Mouse (Mus musculus) midbrain, embryonic 10.5 days (tissue): ENCODE measurements around the gene Ski. TPM values are rescaled to one million over a fixed set of nuclear protein-coding genes. Genes with fewer than 3 reads are reported as not detected.

ENCODE experiments used
- DNase-seq: peaks from one replicate; pipeline ENCODE4 v3.0.0-alpha.2; 2017; ENCODE audit warnings: low spot score
- H3K27ac ChIP-seq: fragments of 300-500 bp; sonication (generic); replicated peaks from 2 replicates; pipeline ENCODE4 v1.5.1; 2016; ENCODE audit warnings: mild to moderate bottlenecking
- H3K27me3 ChIP-seq: fragments of 300-500 bp; sonication (generic); 2 replicates; pipeline ENCODE4 v1.6.1; 2016; ENCODE audit warnings: low read depth, mild to moderate bottlenecking; ENCODE audit not compliant: poor library complexity, severe bottlenecking
- H3K36me3 ChIP-seq: fragments of 300-500 bp; sonication (generic); 2 replicates; pipeline ENCODE4 v1.6.1; 2016; ENCODE audit warnings: mild to moderate bottlenecking, moderate library complexity
- H3K4me1 ChIP-seq: fragments of 300-500 bp; sonication (generic); 2 replicates; pipeline ENCODE4 v1.6.1; 2016
- H3K4me3 ChIP-seq: fragments of 300-500 bp; sonication (generic); 2 replicates; pipeline ENCODE4 v1.5.1; 2016; ENCODE audit warnings: mild to moderate bottlenecking, moderate library complexity
- H3K9me3 ChIP-seq: fragments of 300-500 bp; sonication (generic); replicated peaks from 2 replicates; pipeline ENCODE4 v1.6.1; 2016; ENCODE audit warnings: mild to moderate bottlenecking
- WGBS: fragments of 180-500 bp; shearing (Covaris S2); methylation state at CpG from one replicate; pipeline ENCODE4 v1.1.7; 2016; 5-methylcytosine and 5-hydroxymethylcytosine counted together
- polyA plus RNA-seq: library from polyadenylated mRNA; unstranded; fragments of >200 nt; fragmentation: Nextera tagmentation; extraction: Ambion mirVana; gene quantifications from 2 replicates; pipeline ENCODE4 v1.2.1, GENCODE M21; 2016

Gene Ski
- polyA plus RNA-seq, 1 experiment from 2014 or later, result 10.1 TPM

- no peak overlapping the region for H3K4me3 ChIP-seq
- 0 out of 2 replicates have a peak, but pooled peaks cover 2% of the 10 kb centered on the region for H3K36me3 ChIP-seq
- WGBS, result 86% methylated on average over 3 of the region's 3 CpGs
- no peaks in the 10 kb centered on the region for H3K9me3 ChIP-seq
- no peaks in the 10 kb centered on the region for H3K27me3 ChIP-seq
- no peak overlapping the region for H3K27ac ChIP-seq
- no peak for DNase-seq
- peaks cover 86% of the 10 kb centered on the region for H3K4me1 ChIP-seq
These were observed 21.5 kb downstream of the Ski start for GRCm38 (mm10) chr4:155200861-155201390.

- Histone ChIP-seq H3K4me1 (peaks cover 78% of the 10 kb centered on the region), H3K27me3 (no peaks in the 10 kb centered on the region), H3K9me3 (no peaks in the 10 kb centered on the region), H3K27ac (0 out of 2 replicates have a peak overlapping the region, but pooled peaks have one; percentile 4), H3K4me3 (no peak overlapping the region), H3K36me3 (peaks cover 8% of the 10 kb centered on the region)
- no peak for DNase-seq
- WGBS, result 68% methylated on average over 6 of the region's 6 CpGs
These were observed 24.7 kb downstream of the Ski start for GRCm38 (mm10) chr4:155197726-155198125.

- H3K4me1 ChIP-seq, result peaks cover 78% of the 10 kb centered on the region
- H3K36me3 ChIP-seq, result peaks cover 8% of the 10 kb centered on the region
- WGBS, result 93% methylated on average over 9 of the region's 9 CpGs
- H3K9me3 ChIP-seq, result no peaks in the 10 kb centered on the region
- no peak overlapping the region for H3K27ac ChIP-seq
- no peak overlapping the region for H3K4me3 ChIP-seq
- DNase-seq, result no peak
- no peaks in the 10 kb centered on the region for H3K27me3 ChIP-seq
These were observed 27.2 kb downstream of the Ski start for GRCm38 (mm10) chr4:155195204-155195603.

DNA sequence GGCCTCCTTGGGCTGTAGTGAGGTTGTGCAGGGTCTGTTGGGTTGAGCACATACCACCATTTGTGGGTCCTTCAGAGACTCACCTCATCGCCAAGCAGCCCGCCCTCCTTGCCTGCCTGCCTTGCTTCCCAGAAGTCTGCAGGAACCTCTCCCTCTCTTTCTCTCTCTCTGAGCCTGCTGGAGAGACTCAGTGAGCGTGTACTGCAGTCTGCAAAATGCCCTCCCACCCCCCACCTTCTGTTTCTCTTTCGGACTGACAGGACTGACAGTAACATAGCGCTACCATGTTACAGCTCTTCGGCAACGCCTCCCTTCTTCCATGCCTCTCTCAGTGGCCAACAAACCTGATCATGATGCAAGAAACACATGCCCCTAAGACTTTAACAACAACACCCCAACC, 32.1 kb downstream of the Ski start:
- H3K4me3 ChIP-seq, result peak overlapping the region; percentile 33
- peaks cover 14% of the 10 kb centered on the region for H3K36me3 ChIP-seq
- H3K27me3 ChIP-seq, result no peaks in the 10 kb centered on the region
- peaks cover 88% of the 10 kb centered on the region for H3K4me1 ChIP-seq
- 65% methylated on average over 7 of the region's 7 CpGs for WGBS
- H3K27ac ChIP-seq, result peak overlapping the region; percentile 86
- H3K9me3 ChIP-seq, result no peaks in the 10 kb centered on the region
- peak; percentile 29 for DNase-seq

DNA sequence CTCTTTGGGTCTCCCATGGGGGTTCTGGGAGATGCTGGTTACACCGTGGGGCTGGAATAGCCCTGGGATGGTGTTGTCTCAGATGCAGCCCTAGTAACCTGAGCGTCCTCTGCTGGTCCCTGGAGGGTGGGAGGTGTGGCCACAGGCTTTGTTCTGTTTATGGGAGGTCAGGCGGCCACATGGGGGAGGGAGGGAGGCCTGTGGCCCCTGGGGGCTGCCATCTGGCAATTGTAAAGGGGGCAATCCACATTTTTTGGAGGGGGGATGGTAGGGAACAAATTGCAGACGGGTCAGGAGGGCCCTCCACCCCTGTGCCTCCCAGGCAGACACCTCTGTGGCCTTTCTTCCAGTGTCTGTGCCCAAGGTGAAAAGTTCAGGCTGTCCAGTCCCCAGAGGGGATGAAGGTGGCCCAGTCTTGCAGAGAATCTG, 32.7 kb downstream of the Ski start:
- peaks cover 19% of the 10 kb centered on the region for H3K36me3 ChIP-seq
- H3K4me3 ChIP-seq, result peak overlapping the region; percentile 33
- peaks cover 94% of the 10 kb centered on the region for H3K4me1 ChIP-seq
- no peaks in the 10 kb centered on the region for H3K9me3 ChIP-seq
- 2% methylated on average over 4 of the region's 4 CpGs for WGBS
- no peaks in the 10 kb centered on the region for H3K27me3 ChIP-seq
- H3K27ac ChIP-seq, result peak overlapping the region; percentile 86
- peak; percentile 68 for DNase-seq

GRCm38 (mm10) chr4:155188803-155189202, 33.6 kb downstream of the Ski start:
- H3K4me1 ChIP-seq, result peaks cover 99% of the 10 kb centered on the region
- DNase-seq, result no peak
- H3K36me3 ChIP-seq, result peaks cover 26% of the 10 kb centered on the region
- peak overlapping the region; percentile 27 for H3K4me3 ChIP-seq
- H3K9me3 ChIP-seq, result no peaks in the 10 kb centered on the region
- H3K27me3 ChIP-seq, result no peaks in the 10 kb centered on the region
- H3K27ac ChIP-seq, result peak overlapping the region; percentile 86

- WGBS, result 4% methylated on average over 8 of the region's 8 CpGs
- peak overlapping the region; percentile 27 for H3K4me3 ChIP-seq
- peaks cover 27% of the 10 kb centered on the region for H3K36me3 ChIP-seq
- peak overlapping the region; percentile 86 for H3K27ac ChIP-seq
- H3K9me3 ChIP-seq, result no peaks in the 10 kb centered on the region
- H3K27me3 ChIP-seq, result no peaks in the 10 kb centered on the region
- DNase-seq, result peak; percentile 73
- peaks cover 99% of the 10 kb centered on the region for H3K4me1 ChIP-seq
These were observed 34.1 kb downstream of the Ski start for GRCm38 (mm10) chr4:155188341-155188740.

- Histone ChIP-seq H3K27me3 (no peaks in the 10 kb centered on the region), H3K36me3 (peaks cover 24% of the 10 kb centered on the region), H3K27ac (peak overlapping the region; percentile 86), H3K4me3 (no peak overlapping the region), H3K4me1 (peaks cover 100% of the 10 kb centered on the region), H3K9me3 (no peaks in the 10 kb centered on the region)
- DNase-seq, result no peak
- WGBS, result 64% methylated on average over 3 of the region's 3 CpGs
These were observed 35.2 kb downstream of the Ski start for GRCm38 (mm10) chr4:155187192-155187674.

- Histone ChIP-seq H3K9me3 (no peaks in the 10 kb centered on the region), H3K36me3 (peaks cover 24% of the 10 kb centered on the region), H3K27ac (peak overlapping the region; percentile 86; the same call in 1 of the 2 replicates), H3K4me3 (no peak overlapping the region), H3K27me3 (no peaks in the 10 kb centered on the region), H3K4me1 (peaks cover 90% of the 10 kb centered on the region)
- 92% methylated on average over 9 of the region's 9 CpGs for WGBS
- DNase-seq, result no peak
These were observed 36.5 kb downstream of the Ski start for GRCm38 (mm10) chr4:155185845-155186244.

DNA sequence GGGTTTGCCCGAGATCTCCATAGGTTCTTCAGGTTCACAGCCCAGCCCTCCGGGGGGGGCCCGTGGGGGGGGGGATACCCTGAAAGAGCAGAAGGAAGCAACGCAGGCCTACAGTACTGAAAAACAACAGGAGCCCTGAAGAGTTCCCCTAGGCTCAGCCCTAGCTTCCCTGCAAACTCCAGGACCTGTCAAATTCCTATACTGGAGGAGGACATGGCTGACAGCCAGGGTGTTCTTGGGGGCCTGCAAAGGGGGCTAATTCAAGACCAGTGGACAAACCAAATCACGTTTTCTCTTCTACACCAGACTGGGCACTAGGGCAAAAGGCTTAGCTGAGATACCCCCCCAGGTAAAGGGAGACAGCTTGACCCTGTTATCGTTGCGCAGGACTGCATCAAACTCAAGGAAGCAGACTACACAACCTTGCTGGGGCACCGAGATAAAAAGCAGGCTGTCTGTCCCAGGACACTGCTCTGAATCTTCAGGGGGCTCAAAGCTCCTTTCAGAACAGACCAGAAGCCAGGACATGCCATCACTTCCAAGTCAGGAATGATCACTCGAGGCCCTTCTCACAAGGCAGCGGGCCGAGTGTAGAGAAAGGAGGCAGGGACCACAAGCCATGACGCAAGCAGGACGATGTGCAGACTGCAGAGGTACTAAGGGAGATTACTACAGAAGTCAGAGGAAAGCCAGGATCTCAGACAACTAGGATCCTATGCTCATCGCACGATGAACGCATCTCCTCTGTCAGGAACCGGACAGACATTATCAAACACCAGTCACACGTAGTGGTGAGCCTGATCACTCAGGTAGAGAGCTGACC, 37.9 kb downstream of the Ski start:
- no peaks in the 10 kb centered on the region for H3K27me3 ChIP-seq
- no peaks in the 10 kb centered on the region for H3K9me3 ChIP-seq
- WGBS, result 93% methylated on average over 18 of the region's 18 CpGs
- H3K27ac ChIP-seq, result peak overlapping the region; percentile 9; the same call in 1 of the 2 replicates
- H3K4me3 ChIP-seq, result no peak overlapping the region
- DNase-seq, result no peak
- H3K36me3 ChIP-seq, result peaks cover 24% of the 10 kb centered on the region
- peaks cover 85% of the 10 kb centered on the region for H3K4me1 ChIP-seq

DNA sequence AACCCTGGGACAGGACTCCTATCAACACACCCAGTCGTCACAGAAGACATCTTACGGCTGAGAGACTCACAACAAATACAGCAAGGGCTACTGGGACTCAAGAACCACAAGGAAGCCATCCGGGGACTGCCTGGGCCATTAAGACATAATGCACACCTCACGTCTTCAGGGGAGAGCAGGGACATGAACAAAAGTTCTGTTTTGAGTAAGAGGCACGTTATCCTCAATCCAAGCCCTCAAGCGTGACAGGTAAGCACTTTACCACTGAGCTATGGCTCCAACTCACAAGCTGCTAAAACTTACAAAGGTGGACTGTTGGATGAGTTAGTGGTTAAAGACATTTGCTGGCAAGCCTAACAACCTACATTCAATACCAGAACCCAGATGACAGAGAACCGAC, 39.2 kb downstream of the Ski start:
- Histone ChIP-seq H3K27ac (no peak overlapping the region), H3K4me1 (peaks cover 85% of the 10 kb centered on the region), H3K9me3 (no peaks in the 10 kb centered on the region), H3K4me3 (no peak overlapping the region), H3K36me3 (peaks cover 24% of the 10 kb centered on the region), H3K27me3 (no peaks in the 10 kb centered on the region)
- DNase-seq, result no peak
- WGBS, result 88% methylated on average over 7 of the region's 7 CpGs

DNA sequence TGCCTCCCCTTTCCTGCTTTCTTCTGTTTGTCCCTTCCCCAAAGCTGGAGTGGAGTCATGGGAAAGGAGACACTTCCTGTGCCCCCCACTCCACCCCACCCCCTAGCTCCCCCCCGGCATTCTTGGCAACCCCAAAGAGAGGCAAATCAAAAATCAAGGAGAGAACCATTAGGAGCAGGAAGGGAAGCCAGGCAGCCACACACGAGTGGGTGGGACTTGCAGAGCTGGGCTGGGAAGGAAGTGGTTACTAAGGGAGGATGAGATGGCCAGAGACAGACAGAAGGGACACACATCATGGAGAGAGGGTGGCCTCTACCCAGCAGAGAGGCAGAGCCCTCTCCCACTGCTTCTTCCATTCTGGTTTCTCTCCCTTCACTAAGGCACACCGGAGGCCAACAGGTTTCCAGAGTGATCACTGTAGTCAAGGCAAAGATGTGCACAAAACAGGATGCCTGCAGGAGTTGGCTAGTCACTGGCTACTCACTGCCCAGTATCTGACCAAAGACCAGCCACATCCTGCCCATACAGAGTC, 43.3 kb downstream of the Ski start:
- Histone ChIP-seq H3K4me1 (peaks cover 85% of the 10 kb centered on the region), H3K36me3 (peaks cover 25% of the 10 kb centered on the region), H3K27me3 (no peaks in the 10 kb centered on the region), H3K27ac (peak overlapping the region; percentile 94), H3K4me3 (peak overlapping the region; percentile 27), H3K9me3 (no peaks in the 10 kb centered on the region)
- no peak for DNase-seq
- 50% methylated on average over 3 of the region's 3 CpGs for WGBS

GRCm38 (mm10) chr4:155178274-155178673, 44.1 kb downstream of the Ski start:
- Histone ChIP-seq H3K27me3 (no peaks in the 10 kb centered on the region), H3K27ac (peak overlapping the region; percentile 94), H3K4me1 (peaks cover 85% of the 10 kb centered on the region), H3K36me3 (peaks cover 18% of the 10 kb centered on the region), H3K4me3 (peak overlapping the region; percentile 27), H3K9me3 (no peaks in the 10 kb centered on the region)
- DNase-seq, result peak; percentile 75
- WGBS, result 25% methylated on average over 6 of the region's 6 CpGs
